Mouse (Mus musculus) forebrain, embryonic 15.5 days (tissue): ENCODE data around the gene Ebf1. TPM values are rescaled to one million over a fixed set of nuclear protein-coding genes. Genes with fewer than 3 reads are reported as not detected.

Source experiments
- ATAC-seq: fragments of 200-750 bp; cut with Nextera tagmentation; replicated peaks from 2 replicates; pipeline ENCODE4 v1.8.0; 2017; ENCODE audit warnings: mild to moderate bottlenecking, moderate TSS enrichment, moderate library complexity
- H3K27ac ChIP-seq: fragments of 300-500 bp; sonication (generic); replicated peaks from 2 replicates; pipeline ENCODE4 v1.5.1; 2015; ENCODE audit warnings: mild to moderate bottlenecking, inconsistent platforms
- H3K27me3 ChIP-seq: fragments of 300-500 bp; sonication (generic); 2 replicates; pipeline ENCODE4 v1.6.1; 2015; ENCODE audit warnings: inconsistent platforms
- H3K36me3 ChIP-seq: fragments of 300-500 bp; sonication (generic); 2 replicates; pipeline ENCODE4 v1.6.1; 2015; ENCODE audit warnings: mild to moderate bottlenecking, inconsistent platforms
- H3K4me1 ChIP-seq: fragments of 300-500 bp; sonication (generic); 2 replicates; pipeline ENCODE4 v1.6.1; 2015; ENCODE audit warnings: inconsistent platforms
- H3K4me2 ChIP-seq: fragments of 300-500 bp; sonication (generic); replicated peaks from 2 replicates; pipeline ENCODE4 v1.6.1; 2015; ENCODE audit warnings: mild to moderate bottlenecking, inconsistent platforms
- H3K4me3 ChIP-seq: fragments of 300-500 bp; sonication (generic); 2 replicates; pipeline ENCODE4 v1.5.1; 2015; ENCODE audit warnings: mild to moderate bottlenecking, inconsistent platforms
- H3K9ac ChIP-seq: fragments of 300-500 bp; sonication (generic); replicated peaks from 2 replicates; pipeline ENCODE4 v1.6.1; 2015; ENCODE audit warnings: mild to moderate bottlenecking, inconsistent platforms
- H3K9me3 ChIP-seq: fragments of 300-500 bp; sonication (generic); 2 replicates; pipeline ENCODE4 v1.6.1; 2016; ENCODE audit warnings: inconsistent platforms
- WGBS: fragments of 180-500 bp; shearing (Covaris S2); methylation state at CpG from one replicate; pipeline ENCODE4 v1.1.7; 2015; ENCODE audit warnings: mixed read lengths; 5-methylcytosine and 5-hydroxymethylcytosine counted together
- polyA plus RNA-seq: library from polyadenylated mRNA; unstranded; fragments of >200 nt; fragmentation: Nextera tagmentation; extraction: Ambion mirVana; gene quantifications from 2 replicates; pipeline ENCODE4 v1.2.1, GENCODE M21; 2015

Ebf1 gene
- polyA plus RNA-seq, 1 experiment from 2014 or later = 35.6 TPM

DNA sequence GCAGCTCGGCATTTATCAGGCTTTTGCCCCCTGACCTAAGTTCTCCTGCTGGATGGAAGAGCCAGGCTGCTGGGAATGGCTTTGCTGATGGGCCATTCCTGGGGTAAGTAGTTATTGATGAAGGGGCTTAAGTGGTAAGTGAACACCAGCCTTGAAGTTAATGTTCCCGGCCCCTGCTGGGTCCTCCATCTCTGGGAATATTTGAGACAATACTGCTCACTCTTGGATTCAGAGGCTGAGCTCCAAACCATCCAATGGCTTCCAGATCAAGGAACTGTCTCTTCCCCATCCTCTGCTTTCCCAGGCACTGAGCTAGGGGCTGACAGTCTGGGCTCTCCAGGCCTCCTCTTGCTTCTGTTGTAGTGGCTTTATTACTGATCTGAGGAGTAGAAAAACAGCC, 116.2 kb downstream of the Ebf1 start:
- H3K9ac ChIP-seq = no peak overlapping the region
- WGBS = 54% methylated on average over 2 of the region's 2 CpGs
- H3K36me3 ChIP-seq = no peaks in the 10 kb centered on the region
- no peak for ATAC-seq
- H3K27me3 ChIP-seq = no peaks in the 10 kb centered on the region
- no peak overlapping the region for H3K27ac ChIP-seq
- H3K4me3 ChIP-seq = no peak overlapping the region
- H3K9me3 ChIP-seq = no peaks in the 10 kb centered on the region
- H3K4me1 ChIP-seq = no peaks in the 10 kb centered on the region; the same call in 1 of the 2 replicates
- no peak overlapping the region for H3K4me2 ChIP-seq

DNA sequence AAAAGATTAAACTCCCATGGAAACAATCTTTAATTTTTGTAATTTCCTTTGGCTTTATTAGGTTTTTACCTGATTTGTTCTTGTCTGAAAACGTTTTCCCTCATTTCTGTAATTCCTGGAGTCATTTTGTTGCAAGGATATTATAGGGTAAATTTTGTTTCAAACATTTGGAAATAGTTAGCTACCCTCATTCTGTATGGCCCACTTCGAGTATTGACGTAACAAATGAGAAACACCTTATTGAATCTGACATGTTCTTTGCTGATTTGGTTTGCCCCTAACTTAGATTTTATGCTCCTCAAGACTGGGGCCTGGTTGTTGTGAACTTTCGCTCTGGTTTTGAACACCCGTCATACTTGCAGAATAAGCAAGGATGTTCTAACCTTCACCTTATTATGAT, 120.9 kb downstream of the Ebf1 start:
- Histone ChIP-seq H3K27me3 (peaks cover 15% of the 10 kb centered on the region; the same call in 1 of the 2 replicates), H3K9me3 (no peaks in the 10 kb centered on the region), H3K4me1 (peaks cover 22% of the 10 kb centered on the region), H3K4me3 (no peak overlapping the region), H3K36me3 (no peaks in the 10 kb centered on the region), H3K4me2 (no peak overlapping the region), H3K9ac (no peak overlapping the region), H3K27ac (no peak overlapping the region)
- whole genome bisulfite sequencing = 85% methylated on average over 5 of the region's 5 CpGs
- ATAC-seq = no peak

DNA sequence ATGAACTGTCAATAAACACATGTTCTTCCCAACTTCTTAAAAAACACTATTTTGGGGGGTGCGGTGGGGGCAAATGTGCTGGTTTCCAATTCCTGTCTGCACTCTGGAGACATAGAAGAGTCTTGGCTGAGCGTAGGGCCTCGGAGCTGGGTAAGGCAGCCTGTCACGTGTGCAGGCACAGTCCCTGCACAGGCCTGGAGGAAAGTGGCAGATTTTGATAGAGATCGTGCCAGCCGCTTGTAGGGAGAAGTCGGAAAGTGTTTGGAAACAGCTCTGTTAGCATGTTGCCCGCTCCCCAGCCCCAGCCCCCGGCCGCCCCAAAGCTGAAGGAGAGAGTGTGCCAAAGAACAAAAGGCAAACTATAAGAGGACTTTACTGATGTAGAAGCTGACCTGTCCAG, 121.7 kb downstream of the Ebf1 start:
- Histone ChIP-seq H3K27ac (no peak overlapping the region), H3K4me3 (no peak overlapping the region), H3K27me3 (peaks cover 15% of the 10 kb centered on the region; the same call in 1 of the 2 replicates), H3K9ac (no peak overlapping the region), H3K9me3 (no peaks in the 10 kb centered on the region), H3K4me1 (peaks cover 22% of the 10 kb centered on the region), H3K36me3 (no peaks in the 10 kb centered on the region), H3K4me2 (no peak overlapping the region)
- WGBS = 15% methylated on average over 10 of the region's 10 CpGs
- peak; percentile 94 for ATAC-seq

DNA sequence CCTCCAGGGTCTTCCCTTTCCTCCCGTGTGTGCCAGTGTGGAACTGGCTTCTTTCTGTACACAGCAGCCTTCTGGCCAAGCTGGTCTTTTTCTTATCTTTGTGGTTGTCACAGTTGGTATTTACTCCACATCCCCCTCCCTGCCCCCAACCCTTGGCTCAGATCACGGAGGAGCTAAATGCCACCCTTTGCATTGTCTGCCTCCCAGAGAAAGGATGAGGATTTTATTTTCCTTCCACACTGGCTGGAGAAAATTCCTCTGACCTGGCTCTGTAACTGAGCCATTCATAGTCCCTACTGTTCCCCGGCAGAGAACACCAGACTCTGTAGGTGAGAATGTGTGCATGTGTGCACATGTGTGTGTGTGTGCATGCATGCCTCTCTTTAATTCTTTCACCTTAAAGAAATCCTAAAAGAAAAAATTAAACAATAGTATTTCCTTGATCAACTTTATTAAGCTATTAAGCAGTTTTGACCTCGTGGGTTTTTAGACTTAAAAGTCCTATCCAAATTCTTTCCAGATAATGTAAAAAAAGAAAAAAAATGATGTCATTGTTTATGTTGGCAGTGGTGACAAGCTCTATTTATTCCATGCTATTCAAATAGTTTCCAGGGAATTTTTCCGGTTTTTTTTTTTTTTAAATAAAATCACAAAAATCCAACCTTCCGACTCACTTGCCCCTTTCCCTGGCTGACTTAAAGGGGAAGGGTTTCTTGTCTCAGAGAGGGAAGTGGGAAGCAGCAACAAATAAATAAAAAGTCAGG, 123.3 kb downstream of the Ebf1 start:
- Histone ChIP-seq H3K9ac (no peak overlapping the region), H3K4me1 (peaks cover 22% of the 10 kb centered on the region), H3K4me2 (peak overlapping the region; percentile 14), H3K4me3 (no peak overlapping the region), H3K27ac (no peak overlapping the region), H3K36me3 (no peaks in the 10 kb centered on the region), H3K27me3 (peaks cover 19% of the 10 kb centered on the region; the same call in 1 of the 2 replicates), H3K9me3 (no peaks in the 10 kb centered on the region)
- 7% methylated on average over 6 of the region's 6 CpGs for WGBS
- ATAC-seq = no peak

DNA sequence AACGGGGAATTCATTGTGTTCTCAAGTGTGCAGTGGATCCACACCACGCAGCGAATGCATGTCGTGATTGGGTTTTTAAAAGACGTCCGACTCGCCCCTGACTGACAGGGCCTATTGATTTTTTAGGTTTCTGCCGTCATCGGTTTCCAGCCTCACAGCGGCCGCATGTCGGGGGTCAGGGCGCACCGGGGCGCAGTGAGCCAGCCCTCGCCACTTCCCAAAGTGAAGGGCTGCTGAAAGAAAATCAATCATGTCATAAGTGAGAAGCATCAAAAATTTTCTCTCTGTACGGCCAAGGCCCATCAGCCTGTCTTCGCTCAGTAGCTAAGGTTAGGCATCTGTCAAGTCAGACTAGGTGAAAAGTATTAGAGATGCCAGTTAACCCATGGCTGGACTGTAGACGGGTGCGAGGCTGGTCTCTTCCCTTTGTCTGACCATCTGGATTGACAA, 124.0 kb downstream of the Ebf1 start:
- Histone ChIP-seq H3K4me2 (peak overlapping the region; percentile 14), H3K36me3 (no peaks in the 10 kb centered on the region), H3K9ac (no peak overlapping the region), H3K9me3 (no peaks in the 10 kb centered on the region), H3K27ac (no peak overlapping the region), H3K4me1 (peaks cover 22% of the 10 kb centered on the region), H3K4me3 (no peak overlapping the region), H3K27me3 (peaks cover 19% of the 10 kb centered on the region; the same call in 1 of the 2 replicates)
- no peak for ATAC-seq
- 22% methylated on average over 20 of the region's 20 CpGs for WGBS

DNA sequence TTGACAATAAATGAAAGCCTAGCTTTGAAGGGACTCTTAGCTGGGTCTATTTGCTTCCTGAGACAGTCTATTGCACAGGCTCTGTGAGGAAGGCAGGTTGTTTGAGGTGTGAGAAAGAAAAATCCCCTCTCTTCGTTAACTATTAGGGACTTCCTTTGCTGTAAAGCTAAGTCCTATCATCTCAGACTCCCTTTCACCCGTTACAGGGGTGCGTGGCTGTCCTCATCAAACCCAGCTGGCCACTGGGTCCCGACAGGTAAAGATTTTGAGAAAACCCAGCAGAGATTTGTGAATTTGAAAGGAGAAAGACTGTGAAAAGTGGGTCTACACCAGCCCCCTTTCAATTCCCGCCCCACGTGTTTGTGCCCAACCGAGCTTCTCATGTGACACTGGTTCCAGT, 127.3 kb downstream of the Ebf1 start:
- Histone ChIP-seq H3K27ac (no peak overlapping the region), H3K27me3 (peaks cover 28% of the 10 kb centered on the region; the same call in 1 of the 2 replicates), H3K4me3 (no peak overlapping the region), H3K9me3 (no peaks in the 10 kb centered on the region), H3K36me3 (no peaks in the 10 kb centered on the region), H3K4me2 (no peak overlapping the region), H3K4me1 (peaks cover 13% of the 10 kb centered on the region), H3K9ac (no peak overlapping the region)
- 60% methylated on average over 7 of the region's 7 CpGs for WGBS
- ATAC-seq = no peak

DNA sequence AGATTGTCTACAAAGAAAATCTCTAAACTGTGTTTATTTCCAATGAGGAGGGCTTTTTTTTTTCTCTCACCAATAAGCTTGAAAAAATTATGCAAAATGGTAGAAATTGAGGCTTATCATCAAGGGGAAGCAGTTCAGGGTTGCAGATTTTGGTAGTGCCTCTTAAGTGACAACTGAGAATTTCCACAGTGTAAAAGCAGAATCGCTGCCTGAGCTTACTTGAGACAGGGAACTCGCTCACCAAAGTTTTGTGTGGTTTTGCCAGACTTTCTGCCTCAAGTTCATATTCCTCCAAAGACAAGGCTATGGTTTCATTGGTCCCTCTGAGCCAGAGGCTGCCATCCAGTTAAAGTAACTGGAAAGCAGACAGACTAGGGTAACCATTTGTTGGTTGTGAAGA, 128.8 kb downstream of the Ebf1 start:
- Histone ChIP-seq H3K4me1 (peaks cover 5% of the 10 kb centered on the region), H3K9me3 (no peaks in the 10 kb centered on the region), H3K4me2 (no peak overlapping the region), H3K27ac (no peak overlapping the region), H3K27me3 (peaks cover 32% of the 10 kb centered on the region; the same call in 1 of the 2 replicates), H3K4me3 (no peak overlapping the region), H3K9ac (no peak overlapping the region), H3K36me3 (no peaks in the 10 kb centered on the region)
- 94% methylated on average over 2 of the region's 2 CpGs for WGBS
- ATAC-seq = no peak

DNA sequence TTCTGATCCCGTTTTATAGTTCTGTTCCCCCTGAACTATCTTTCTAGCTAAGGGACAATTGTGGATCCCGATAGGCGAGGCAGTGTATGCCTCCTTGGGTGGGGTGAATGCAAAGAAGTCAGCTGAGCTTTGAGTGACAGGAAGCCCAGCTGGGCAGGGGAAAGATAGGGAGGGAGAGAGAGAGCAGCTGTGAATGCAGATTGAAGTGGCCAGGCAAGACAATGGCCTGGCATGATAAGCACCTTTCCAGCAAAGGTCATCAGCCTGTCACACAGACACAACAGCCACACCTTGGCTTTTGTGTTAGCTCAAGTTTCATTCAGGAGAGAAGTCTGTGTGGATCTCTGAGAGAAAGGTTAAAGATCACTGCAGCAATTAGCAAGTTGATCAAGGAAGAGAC, 129.6 kb downstream of the Ebf1 start:
- ATAC-seq = no peak
- H3K4me2 ChIP-seq = no peak overlapping the region
- H3K27me3 ChIP-seq = peaks cover 30% of the 10 kb centered on the region; the same call in 1 of the 2 replicates
- H3K27ac ChIP-seq = no peak overlapping the region
- no peak overlapping the region for H3K9ac ChIP-seq
- 34% methylated on average over 3 of the region's 3 CpGs for WGBS
- H3K9me3 ChIP-seq = no peaks in the 10 kb centered on the region
- no peaks in the 10 kb centered on the region for H3K4me1 ChIP-seq
- H3K36me3 ChIP-seq = no peaks in the 10 kb centered on the region
- H3K4me3 ChIP-seq = no peak overlapping the region

DNA sequence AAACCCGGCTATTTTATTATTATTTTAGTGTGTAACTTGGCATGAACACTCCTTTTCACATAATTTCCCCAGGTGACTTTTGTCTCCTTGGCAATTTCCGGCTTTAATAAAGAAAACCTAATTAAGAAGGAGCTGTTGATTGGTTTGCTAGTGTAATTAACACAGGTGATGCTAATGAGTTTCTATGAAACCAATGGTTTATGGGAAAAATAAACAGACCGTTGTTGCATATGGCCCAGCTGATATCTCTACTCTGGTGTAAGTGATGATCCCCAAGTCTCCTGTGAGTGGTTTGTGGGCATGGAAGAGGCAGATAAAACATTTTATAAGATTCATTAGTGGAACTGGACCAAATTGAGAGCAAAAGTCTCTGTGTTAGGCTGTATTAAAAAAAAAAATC, 132.2 kb downstream of the Ebf1 start:
- Histone ChIP-seq H3K4me2 (no peak overlapping the region), H3K9ac (no peak overlapping the region), H3K36me3 (no peaks in the 10 kb centered on the region), H3K4me3 (no peak overlapping the region), H3K9me3 (no peaks in the 10 kb centered on the region), H3K4me1 (no peaks in the 10 kb centered on the region), H3K27ac (no peak overlapping the region), H3K27me3 (peaks cover 27% of the 10 kb centered on the region; the same call in 1 of the 2 replicates)
- no peak for ATAC-seq
- 56% methylated on average over 3 of the region's 3 CpGs for WGBS

DNA sequence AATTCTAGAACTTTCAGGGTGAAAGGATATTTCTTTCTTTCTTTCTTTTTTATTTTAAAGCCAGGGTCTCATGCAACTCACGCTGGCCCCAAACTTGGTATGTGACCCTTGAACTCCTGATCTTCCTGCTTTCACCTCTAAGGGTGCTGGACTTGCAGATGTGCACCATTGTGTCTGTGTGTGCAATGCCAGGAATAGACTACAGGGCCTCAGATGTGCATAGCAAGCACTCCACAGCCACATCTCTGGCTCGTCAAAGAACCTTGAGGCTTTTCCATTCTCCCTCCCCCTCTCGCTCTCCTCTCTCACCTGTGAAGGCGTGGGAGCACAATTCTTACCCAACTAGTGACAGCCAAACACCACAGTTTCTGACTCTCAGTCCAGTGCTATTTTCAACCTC, 137.2 kb downstream of the Ebf1 start:
- no peak overlapping the region for H3K4me3 ChIP-seq
- H3K4me1 ChIP-seq = no peaks in the 10 kb centered on the region
- no peak overlapping the region for H3K27ac ChIP-seq
- no peaks in the 10 kb centered on the region for H3K9me3 ChIP-seq
- no peak overlapping the region for H3K9ac ChIP-seq
- no peak overlapping the region for H3K4me2 ChIP-seq
- ATAC-seq = no peak
- peaks cover 35% of the 10 kb centered on the region; the same call in 1 of the 2 replicates for H3K27me3 ChIP-seq
- WGBS = 84% methylated on average over 4 of the region's 4 CpGs
- no peaks in the 10 kb centered on the region for H3K36me3 ChIP-seq

DNA sequence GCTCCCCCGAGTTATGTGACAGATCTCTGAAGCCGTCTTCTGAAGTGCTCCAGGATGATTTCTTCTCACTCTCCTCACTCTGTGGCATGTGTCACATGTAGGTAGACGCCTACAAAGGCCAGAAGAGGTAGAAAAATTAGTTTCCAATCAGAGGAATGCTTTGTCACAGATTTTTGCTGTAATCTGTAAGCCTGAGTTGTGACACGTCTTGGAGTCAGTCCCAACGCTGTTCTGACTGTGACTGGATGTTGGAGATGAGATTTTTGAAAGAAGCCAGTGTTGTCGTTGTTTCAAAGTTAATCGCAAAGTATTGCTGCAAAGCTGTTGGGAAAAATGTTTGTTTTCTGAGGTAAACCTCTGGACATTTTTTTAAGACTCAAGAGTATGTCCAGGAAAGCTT, 139.2 kb downstream of the Ebf1 start:
- H3K4me3 ChIP-seq = no peak overlapping the region
- no peaks in the 10 kb centered on the region for H3K9me3 ChIP-seq
- H3K9ac ChIP-seq = no peak overlapping the region
- WGBS = 85% methylated on average over 7 of the region's 7 CpGs
- H3K4me2 ChIP-seq = no peak overlapping the region
- ATAC-seq = no peak
- H3K27me3 ChIP-seq = peaks cover 29% of the 10 kb centered on the region; the same call in 1 of the 2 replicates
- H3K4me1 ChIP-seq = no peaks in the 10 kb centered on the region; the same call in 1 of the 2 replicates
- no peak overlapping the region for H3K27ac ChIP-seq
- no peaks in the 10 kb centered on the region for H3K36me3 ChIP-seq

DNA sequence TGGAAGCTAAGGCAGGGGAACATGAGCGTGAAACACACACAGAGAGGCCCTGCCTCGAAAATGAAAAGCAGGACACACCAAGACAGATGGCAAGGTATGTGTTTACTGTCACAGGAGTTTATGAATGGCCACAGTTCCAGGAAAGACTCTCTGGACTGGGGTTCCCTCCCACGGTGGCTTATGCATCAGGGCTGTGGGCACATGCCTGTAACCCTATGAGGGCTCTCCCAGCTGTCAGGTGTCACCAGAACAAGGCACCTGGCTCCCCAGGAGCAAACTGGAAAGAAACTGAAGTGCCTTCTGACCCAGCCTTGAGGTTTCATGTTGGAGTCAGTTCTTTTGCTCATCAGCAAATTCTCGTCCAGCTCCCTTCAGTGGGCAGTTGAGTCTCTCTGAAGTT, 141.7 kb downstream of the Ebf1 start:
- Histone ChIP-seq H3K27me3 (peaks cover 38% of the 10 kb centered on the region), H3K36me3 (no peaks in the 10 kb centered on the region), H3K4me2 (no peak overlapping the region), H3K4me3 (no peak overlapping the region), H3K27ac (no peak overlapping the region), H3K9ac (no peak overlapping the region), H3K9me3 (no peaks in the 10 kb centered on the region), H3K4me1 (no peaks in the 10 kb centered on the region; the same call in 1 of the 2 replicates)
- WGBS = 78% methylated on average over 4 of the region's 4 CpGs
- ATAC-seq = no peak
